Mouse (Mus musculus) liver, embryonic 16.5 days (tissue): ENCODE results near the gene Psmd2. TPM values are rescaled to one million over a fixed set of nuclear protein-coding genes. Genes with fewer than 3 reads are reported as not detected.

Source experiments
- ATAC-seq: fragments of 200-750 bp; cut with Nextera tagmentation; 2 replicates; pipeline ENCODE4 v1.8.0; 2017; ENCODE audit warnings: low read depth, mild to moderate bottlenecking, moderate number of reproducible peaks, moderate library complexity
- H3K27ac ChIP-seq: fragments of 300-500 bp; sonication (generic); 2 replicates; pipeline ENCODE4 v1.5.1; 2014; ENCODE audit warnings: mild to moderate bottlenecking, low read length
- H3K27me3 ChIP-seq: fragments of 300-500 bp; sonication (generic); 2 replicates; pipeline ENCODE4 v1.6.1; 2014; ENCODE audit warnings: low read depth, low read length, mixed read lengths; ENCODE audit not compliant: control insufficient read depth, insufficient read depth
- H3K36me3 ChIP-seq: fragments of 300-500 bp; sonication (generic); 2 replicates; pipeline ENCODE4 v1.6.1; 2014; ENCODE audit warnings: mild to moderate bottlenecking; ENCODE audit not compliant: control insufficient read depth, insufficient read depth
- H3K4me1 ChIP-seq: fragments of 300-500 bp; sonication (generic); 2 replicates; pipeline ENCODE4 v1.6.1; 2014; ENCODE audit warnings: low read depth, low read length, mixed read lengths; ENCODE audit not compliant: control insufficient read depth
- H3K4me2 ChIP-seq: fragments of 300-500 bp; sonication (generic); 2 replicates; pipeline ENCODE4 v1.6.1; 2014; ENCODE audit warnings: low read depth, low read length, mixed read lengths
- H3K4me3 ChIP-seq: fragments of 300-500 bp; sonication (generic); 2 replicates; pipeline ENCODE4 v1.5.1; 2014; ENCODE audit warnings: low read depth, mild to moderate bottlenecking, low read length
- H3K9ac ChIP-seq: fragments of 300-500 bp; sonication (generic); 2 replicates; pipeline ENCODE4 v1.6.1; 2014; ENCODE audit warnings: low read depth, low read length
- H3K9me3 ChIP-seq: fragments of 300-500 bp; sonication (generic); replicated peaks from 2 replicates; pipeline ENCODE4 v1.6.1; 2016; ENCODE audit warnings: low read length; ENCODE audit not compliant: control insufficient read depth
- WGBS: fragments of 180-500 bp; shearing (Covaris S2); extraction: QIAGEN DNeasy Blood & Tissue Kit; methylation state at CpG from one replicate; pipeline ENCODE4 v1.1.7; 2014; ENCODE audit not compliant: insufficient replicate concordance; 5-methylcytosine and 5-hydroxymethylcytosine counted together
- polyA plus RNA-seq: library from polyadenylated mRNA; unstranded; fragments of >200 nt; fragmentation: Nextera tagmentation; extraction: Ambion mirVana; gene quantifications from 2 replicates; pipeline ENCODE4 v1.2.1, GENCODE M21; 2015

The Psmd2 gene
- polyA plus RNA-seq, 1 experiment from 2014 or later, result 159 TPM

GRCm38 (mm10) chr16:20703071-20703470 lies 51.6 kb downstream of the Psmd2 start:
- no peak for ATAC-seq
- Histone ChIP-seq H3K27ac (peak overlapping the region; percentile 91), H3K4me3 (peak overlapping the region; percentile 4; the same call in 1 of the 2 replicates), H3K36me3 (peaks cover 2% of the 10 kb centered on the region; the same call in 1 of the 2 replicates), H3K27me3 (no peaks in the 10 kb centered on the region; the same call in 1 of the 2 replicates), H3K9me3 (no peaks in the 10 kb centered on the region), H3K4me2 (peak overlapping the region; percentile 28), H3K9ac (peak overlapping the region; percentile 17), H3K4me1 (peaks cover 64% of the 10 kb centered on the region)
- 77% methylated on average over 10 of the region's 10 CpGs for WGBS

GRCm38 (mm10) chr16:20703699-20704400 lies 52.4 kb downstream of the Psmd2 start:
- Histone ChIP-seq H3K9ac (peak overlapping the region; percentile 40), H3K27me3 (no peaks in the 10 kb centered on the region), H3K27ac (peak overlapping the region; percentile 91), H3K4me2 (peak overlapping the region; percentile 28), H3K9me3 (no peaks in the 10 kb centered on the region), H3K36me3 (peaks cover 3% of the 10 kb centered on the region; the same call in 1 of the 2 replicates), H3K4me3 (no peak overlapping the region), H3K4me1 (peaks cover 64% of the 10 kb centered on the region)
- peak; percentile 77 for ATAC-seq
- 37% methylated on average over 6 of the region's 6 CpGs for WGBS

DNA sequence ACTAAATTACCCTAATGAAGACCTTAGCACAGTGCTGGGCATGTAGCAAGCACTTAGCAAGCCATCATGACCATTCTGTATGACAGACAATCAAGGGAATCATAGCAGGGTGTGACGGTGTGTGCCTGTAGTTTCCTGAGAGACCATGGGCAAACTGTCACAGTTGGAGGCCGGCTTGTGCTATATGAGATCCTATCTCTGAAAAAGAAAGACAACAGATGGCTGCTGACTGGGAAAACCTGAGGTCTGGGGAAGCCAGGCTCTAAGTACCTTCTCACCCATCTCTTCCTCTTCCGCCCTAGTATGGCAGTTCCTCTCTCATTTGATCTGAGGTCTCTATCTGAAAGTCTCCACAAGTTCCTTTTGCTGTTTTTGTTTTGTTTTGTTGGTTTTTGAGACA lies 54.3 kb downstream of the Psmd2 start:
- H3K4me1 ChIP-seq, result peaks cover 64% of the 10 kb centered on the region
- H3K9ac ChIP-seq, result no peak overlapping the region
- H3K27ac ChIP-seq, result peak overlapping the region; percentile 91
- peaks cover 5% of the 10 kb centered on the region for H3K36me3 ChIP-seq
- no peak for ATAC-seq
- no peak overlapping the region for H3K4me2 ChIP-seq
- WGBS, result 49% methylated on average over 3 of the region's 3 CpGs
- H3K4me3 ChIP-seq, result no peak overlapping the region
- no peaks in the 10 kb centered on the region for H3K9me3 ChIP-seq
- H3K27me3 ChIP-seq, result no peaks in the 10 kb centered on the region

GRCm38 (mm10) chr16:20706407-20707055 lies 55.1 kb downstream of the Psmd2 start:
- Histone ChIP-seq H3K27me3 (no peaks in the 10 kb centered on the region), H3K9ac (peak overlapping the region; percentile 19; the same call in 1 of the 2 replicates), H3K4me2 (no peak overlapping the region; the same call in 1 of the 2 replicates), H3K4me3 (no peak overlapping the region), H3K27ac (peak overlapping the region; percentile 91), H3K36me3 (peaks cover 9% of the 10 kb centered on the region), H3K4me1 (peaks cover 67% of the 10 kb centered on the region), H3K9me3 (no peaks in the 10 kb centered on the region)
- 74% methylated on average over 2 of the region's 2 CpGs for WGBS
- ATAC-seq, result peak; percentile 15

GRCm38 (mm10) chr16:20708220-20708938 lies 56.9 kb downstream of the Psmd2 start:
- Histone ChIP-seq H3K4me1 (peaks cover 66% of the 10 kb centered on the region), H3K36me3 (peaks cover 17% of the 10 kb centered on the region), H3K27ac (no peak overlapping the region), H3K9me3 (no peaks in the 10 kb centered on the region), H3K27me3 (no peaks in the 10 kb centered on the region), H3K4me2 (no peak overlapping the region), H3K9ac (no peak overlapping the region), H3K4me3 (no peak overlapping the region)
- WGBS, result 91% methylated on average over 21 of the region's 21 CpGs
- ATAC-seq, result no peak

DNA sequence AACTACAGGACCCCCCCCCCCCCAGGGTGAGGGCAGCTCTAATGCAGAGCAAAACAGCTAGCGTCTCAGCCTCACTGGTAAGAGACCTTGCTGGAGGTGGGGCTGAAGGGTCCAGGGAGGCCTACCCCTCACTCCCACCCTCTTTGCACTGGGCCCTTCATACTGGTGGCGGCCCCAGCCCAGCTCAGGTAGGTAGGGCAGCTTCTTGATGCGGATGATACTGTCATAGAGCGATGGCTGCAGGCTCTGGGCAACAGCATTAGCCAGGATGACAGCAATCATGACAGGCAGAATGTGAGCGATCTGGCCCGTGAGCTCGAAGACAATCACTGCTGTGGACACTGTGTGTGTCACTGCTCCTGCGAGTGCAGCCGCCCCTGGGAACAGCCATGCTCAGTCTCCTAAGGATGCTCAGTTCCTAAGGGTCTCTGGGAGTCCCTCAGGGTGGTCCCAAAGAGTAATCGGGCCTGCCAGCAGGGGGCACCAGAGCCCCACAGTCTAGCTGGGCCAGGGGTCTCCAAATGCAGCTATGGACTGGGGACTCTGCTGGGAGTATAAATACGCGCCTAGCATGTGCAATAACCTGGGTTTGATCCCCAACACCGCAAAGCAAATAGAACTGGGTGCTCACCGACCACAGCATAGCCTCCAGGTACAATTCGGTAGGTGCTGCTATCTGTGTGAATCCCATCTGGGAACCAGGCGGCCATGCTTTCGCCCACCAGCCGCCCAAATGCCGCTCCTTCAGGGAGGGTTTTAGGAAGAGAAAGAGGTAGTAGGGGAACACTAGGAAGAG lies 57.7 kb downstream of the Psmd2 start:
- no peak overlapping the region for H3K4me2 ChIP-seq

GRCm38 (mm10) chr16:20710370-20710769 lies 58.9 kb downstream of the Psmd2 start:
- no peak overlapping the region for H3K27ac ChIP-seq

More for the DNA sequence above, 57.7 kb downstream of the Psmd2 start:
- Histone ChIP-seq H3K9me3 (no peaks in the 10 kb centered on the region), H3K27me3 (no peaks in the 10 kb centered on the region), H3K4me1 (peaks cover 67% of the 10 kb centered on the region), H3K9ac (no peak overlapping the region), H3K27ac (no peak overlapping the region), H3K4me3 (no peak overlapping the region), H3K36me3 (peaks cover 17% of the 10 kb centered on the region)
- no peak for ATAC-seq
- WGBS, result 76% methylated on average over 19 of the region's 19 CpGs

GRCm38 (mm10) chr16:20710810-20711209 lies 59.4 kb downstream of the Psmd2 start:
- Histone ChIP-seq H3K4me2 (no peak overlapping the region), H3K36me3 (peaks cover 17% of the 10 kb centered on the region), H3K9ac (no peak overlapping the region), H3K4me3 (no peak overlapping the region), H3K27me3 (no peaks in the 10 kb centered on the region), H3K9me3 (no peaks in the 10 kb centered on the region), H3K27ac (no peak overlapping the region), H3K4me1 (peaks cover 66% of the 10 kb centered on the region)
- no peak for ATAC-seq
- WGBS, result 37% methylated on average over 4 of the region's 4 CpGs

More at GRCm38 (mm10) chr16:20710370-20710769, 58.9 kb downstream of the Psmd2 start:
- Histone ChIP-seq H3K4me2 (no peak overlapping the region), H3K4me3 (no peak overlapping the region), H3K4me1 (peaks cover 66% of the 10 kb centered on the region), H3K9ac (no peak overlapping the region), H3K36me3 (peaks cover 17% of the 10 kb centered on the region), H3K9me3 (no peaks in the 10 kb centered on the region), H3K27me3 (no peaks in the 10 kb centered on the region)
- ATAC-seq, result no peak
- WGBS, result 93% methylated on average over 11 of the region's 11 CpGs
